Mouse (Mus musculus) embryonic facial prominence, embryonic 14.5 days (tissue): Measurements from ENCODE around the gene 4930469K13Rik. TPM values are rescaled to one million over a fixed set of nuclear protein-coding genes. Genes with fewer than 3 reads are reported as not detected.

Experiments
- ATAC-seq: fragments of 200-750 bp; cut with Nextera tagmentation; 2 replicates; pipeline ENCODE4 v1.8.0; 2017; ENCODE audit warnings: low read depth, moderate number of reproducible peaks, moderate TSS enrichment
- DNase-seq: peaks from one replicate; pipeline ENCODE4 v3.0.0-alpha.2; 2015; ENCODE audit warnings: low spot score
- H3K27ac ChIP-seq: fragments of 300-500 bp; sonication (generic); replicated peaks from 2 replicates; pipeline ENCODE4 v1.5.1; 2014; ENCODE audit warnings: low read depth, mild to moderate bottlenecking, low read length, moderate library complexity
- H3K27me3 ChIP-seq: fragments of 300-500 bp; sonication (generic); replicated peaks from 2 replicates; pipeline ENCODE4 v1.6.1; 2014; ENCODE audit warnings: low read length; ENCODE audit not compliant: control insufficient read depth, insufficient read depth
- H3K36me3 ChIP-seq: fragments of 300-500 bp; sonication (generic); 2 replicates; pipeline ENCODE4 v1.6.1; 2014; ENCODE audit warnings: low read length, mixed read lengths; ENCODE audit not compliant: control insufficient read depth, insufficient read depth
- H3K4me1 ChIP-seq: fragments of 300-500 bp; sonication (generic); 2 replicates; pipeline ENCODE4 v1.6.1; 2014; ENCODE audit warnings: antibody characterized with exemption, low read length; ENCODE audit not compliant: control insufficient read depth, insufficient read depth
- H3K4me2 ChIP-seq: fragments of 300-500 bp; sonication (generic); 2 replicates; pipeline ENCODE4 v1.6.1; 2014; ENCODE audit warnings: low read depth, mild to moderate bottlenecking, low read length, moderate library complexity, mixed read lengths
- H3K4me3 ChIP-seq: fragments of 300-500 bp; sonication (generic); 2 replicates; pipeline ENCODE4 v1.5.1; 2014; ENCODE audit warnings: low read depth, mild to moderate bottlenecking, low read length
- H3K9ac ChIP-seq: fragments of 300-500 bp; sonication (generic); 2 replicates; pipeline ENCODE4 v1.6.1; 2014; ENCODE audit warnings: low read depth, mild to moderate bottlenecking, low read length, moderate library complexity, mixed read lengths
- H3K9me3 ChIP-seq: fragments of 300-500 bp; sonication (generic); 2 replicates; pipeline ENCODE4 v1.6.1; 2016; ENCODE audit warnings: low read length; ENCODE audit not compliant: control insufficient read depth
- WGBS: fragments of 180-500 bp; shearing (Covaris S2); extraction: QIAGEN DNeasy Blood & Tissue Kit; methylation state at CpG from one replicate; pipeline ENCODE4 v1.1.7; 2014; 5-methylcytosine and 5-hydroxymethylcytosine counted together
- polyA plus RNA-seq: library from polyadenylated mRNA; unstranded; fragments of >200 nt; fragmentation: Nextera tagmentation; extraction: Ambion mirVana; gene quantifications from 2 replicates; pipeline ENCODE4 v1.2.1, GENCODE M21; 2014

4930469K13Rik gene
- polyA plus RNA-seq, 1 experiment from 2014 or later, result 0.72 TPM

- Histone ChIP-seq H3K36me3 (no peaks in the 10 kb centered on the region), H3K9me3 (no peaks in the 10 kb centered on the region), H3K4me2 (no peak overlapping the region), H3K4me1 (no peaks in the 10 kb centered on the region), H3K27ac (no peak overlapping the region), H3K9ac (no peak overlapping the region), H3K27me3 (no peaks in the 10 kb centered on the region), H3K4me3 (no peak overlapping the region)
- no peak for ATAC-seq
- no peak for DNase-seq
- WGBS, result 61% methylated on average over 4 of the region's 4 CpGs
These were observed 170.5 kb downstream of the 4930469K13Rik start for GRCm38 (mm10) chr11:33927836-33928235.

- 63% methylated on average over 6 of the region's 6 CpGs for WGBS
- ATAC-seq, result no peak
- H3K9me3 ChIP-seq, result no peaks in the 10 kb centered on the region
These were observed 171.0 kb downstream of the 4930469K13Rik start for GRCm38 (mm10) chr11:33927321-33927720.

DNA sequence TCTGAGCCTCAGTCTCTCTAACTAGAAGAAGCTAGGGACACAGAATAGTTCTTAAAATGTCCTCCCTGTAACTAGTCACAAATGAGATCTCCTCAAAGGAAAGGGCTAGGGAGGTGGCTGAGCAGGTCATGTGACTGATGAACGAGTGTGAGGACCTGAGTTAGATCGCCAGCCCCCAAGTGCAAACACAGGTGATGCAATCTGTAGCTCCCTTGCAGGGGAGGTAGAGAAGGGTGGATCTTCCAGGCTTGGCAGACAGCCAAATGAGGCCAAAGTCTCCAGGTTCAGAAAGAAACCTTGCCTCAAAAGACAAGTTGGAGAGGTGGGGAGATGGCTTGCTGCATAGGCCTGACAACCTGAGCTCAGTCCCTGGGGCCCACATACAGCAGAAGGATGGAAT is 171.8 kb downstream of the 4930469K13Rik start:
- ATAC-seq, result 0 out of 2 replicates have a peak, but pooled peaks have one; percentile 42

More at GRCm38 (mm10) chr11:33927321-33927720, 171.0 kb downstream of the 4930469K13Rik start:
- no peaks in the 10 kb centered on the region for H3K27me3 ChIP-seq
- H3K36me3 ChIP-seq, result no peaks in the 10 kb centered on the region
- no peak overlapping the region for H3K9ac ChIP-seq
- H3K4me2 ChIP-seq, result no peak overlapping the region
- H3K4me3 ChIP-seq, result no peak overlapping the region
- H3K27ac ChIP-seq, result no peak overlapping the region
- DNase-seq, result no peak
- H3K4me1 ChIP-seq, result no peaks in the 10 kb centered on the region

GRCm38 (mm10) chr11:33925778-33926177 is 172.6 kb downstream of the 4930469K13Rik start:
- Histone ChIP-seq H3K4me2 (no peak overlapping the region), H3K27me3 (no peaks in the 10 kb centered on the region), H3K4me1 (no peaks in the 10 kb centered on the region), H3K9me3 (no peaks in the 10 kb centered on the region), H3K36me3 (no peaks in the 10 kb centered on the region), H3K27ac (no peak overlapping the region), H3K4me3 (no peak overlapping the region), H3K9ac (no peak overlapping the region)
- DNase-seq (no peak), ATAC-seq (no peak)
- 61% methylated on average over 8 of the region's 8 CpGs for WGBS

More for the DNA sequence above, 171.8 kb downstream of the 4930469K13Rik start:
- H3K27me3 ChIP-seq, result no peaks in the 10 kb centered on the region
- H3K4me3 ChIP-seq, result no peak overlapping the region
- peak; percentile 48 for DNase-seq
- no peak overlapping the region for H3K9ac ChIP-seq
- WGBS, result 45% methylated on average over 2 of the region's 2 CpGs
- no peaks in the 10 kb centered on the region for H3K9me3 ChIP-seq
- no peaks in the 10 kb centered on the region for H3K4me1 ChIP-seq
- H3K4me2 ChIP-seq, result no peak overlapping the region
- no peak overlapping the region for H3K27ac ChIP-seq
- H3K36me3 ChIP-seq, result no peaks in the 10 kb centered on the region

Other genes starting within 250 kb of the 4930469K13Rik start
- gene Kcnmb1, start 135.5 kb downstream of the 4930469K13Rik start, polyA plus RNA-seq, result 0.09 and 0.22 TPM in 2 replicates
- 5.0 and 7.2 TPM in 2 replicates for gene Kcnip1, start 105.4 kb downstream of the 4930469K13Rik start, polyA plus RNA-seq
- gene Lcp2, start 51.6 kb downstream of the 4930469K13Rik start, polyA plus RNA-seq, result 4.9 and 6.4 TPM in 2 replicates
- 0.45 and 0.99 TPM in 2 replicates for gene Foxi1, start 109.5 kb upstream of the 4930469K13Rik start, polyA plus RNA-seq
- 0.46 and 0.90 TPM in 2 replicates for gene Fam196b, start 216.3 kb upstream of the 4930469K13Rik start, polyA plus RNA-seq